Mouse (Mus musculus): ENCODE measurements around the gene Pigg. TPM values are rescaled to one million over a fixed set of nuclear protein-coding genes. Genes with fewer than 3 reads are reported as not detected.
A peak's percentile ranks its signal among the peaks of the same experiment; 100 is the strongest.
"Not testable (repeated sequence)": the region's sequence is repeated elsewhere in the genome, so short reads cannot be mapped to it uniquely, and the experiment has no call there.

Pigg gene
- 12.1 and 13.8 TPM in 2 replicates for total RNA-seq (2021)
- long read RNA-seq, full-length matches to known transcripts: 6 of 24 reads
- long read RNA-seq, partial matches to known transcripts: 7 of 24 reads
- long read RNA-seq, other reads (novel, unspliced or antisense): 11 of 24 reads

DNA sequence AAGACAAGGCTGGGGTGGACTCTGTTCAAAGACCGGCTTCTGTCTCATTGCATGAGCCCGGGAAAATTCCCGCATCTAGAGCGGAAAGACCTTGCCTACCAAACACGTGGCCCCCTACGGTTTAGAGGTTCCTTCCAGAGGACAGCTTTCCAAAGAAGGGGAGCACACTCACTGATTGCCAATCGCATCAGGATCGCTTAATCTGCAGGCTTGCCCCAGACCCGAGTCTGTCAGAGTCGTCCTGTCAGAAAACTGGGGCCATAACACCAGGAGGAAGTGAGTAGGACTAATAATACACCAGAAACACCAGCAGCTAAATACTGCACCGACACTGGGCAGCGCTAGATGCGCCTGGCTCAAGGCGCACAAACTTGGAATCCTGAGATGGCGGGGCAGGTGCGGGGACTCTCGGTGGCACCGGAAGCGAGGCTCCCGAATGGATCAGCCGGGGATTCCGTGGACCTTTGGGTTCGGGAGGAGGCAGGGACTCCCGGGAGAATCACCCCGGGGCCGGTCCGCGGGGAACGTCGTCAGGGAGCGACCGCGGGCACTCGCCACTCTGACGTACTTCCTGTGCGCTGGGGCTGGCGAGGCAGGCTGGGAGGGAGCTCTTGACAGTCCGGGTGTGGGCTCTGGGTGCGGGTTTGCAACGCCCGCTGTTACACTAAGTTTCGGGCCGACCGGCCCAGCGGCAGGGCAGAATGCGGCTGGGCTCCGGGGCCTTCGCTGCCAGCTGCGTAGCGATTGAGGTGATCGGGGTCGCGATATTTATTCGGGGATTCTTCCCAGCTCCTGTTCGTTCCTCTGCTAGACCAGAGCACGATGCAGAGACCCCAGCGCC, at the start of gene Pigg:
TSS of gene Pigg (plus strand) at position 386 of the 841 bp plus-strand sequence.
- DNase-seq: peak; percentile 94

DNA sequence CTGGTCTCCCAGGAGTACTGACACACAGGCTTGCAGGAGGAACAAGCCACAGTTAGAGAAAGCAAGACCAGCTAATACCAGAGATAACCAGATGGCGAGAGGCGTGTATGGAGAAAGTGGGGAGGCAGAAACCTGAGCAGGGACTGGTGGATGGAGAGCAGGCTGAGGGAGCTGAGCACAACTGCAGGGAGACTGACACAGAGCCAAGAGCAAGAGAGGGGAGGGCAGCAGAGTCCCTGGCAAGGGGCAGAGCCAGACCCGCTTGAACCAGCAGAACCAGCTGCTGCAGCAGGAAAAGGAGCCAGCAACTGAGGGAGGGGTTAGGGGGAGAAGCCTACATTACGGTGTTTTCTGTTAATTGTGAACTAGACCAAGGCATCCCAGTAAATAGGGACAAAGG, 49.7 kb upstream of the Pigg start:
- DNase-seq: no peak

DNA sequence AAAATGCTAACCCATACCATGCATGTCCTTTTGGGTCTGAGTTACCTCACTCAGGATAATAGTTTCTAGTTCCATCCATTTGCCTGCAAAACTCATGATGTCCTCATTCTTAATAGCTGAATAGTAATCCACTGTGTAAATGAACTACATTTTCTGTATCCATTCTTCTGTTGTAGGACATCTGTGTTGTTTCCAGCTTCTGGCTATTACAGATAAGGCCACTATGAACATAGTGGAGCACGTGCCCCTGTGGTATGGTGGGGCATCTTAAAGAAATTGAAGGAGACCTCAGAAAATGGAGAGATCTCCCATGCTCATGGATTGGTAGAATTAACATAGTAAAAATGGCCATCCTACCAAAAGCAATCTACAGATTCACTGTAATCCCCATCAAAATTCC, 48.6 kb upstream of the Pigg start:
- not testable (repeated sequence) for DNase-seq

GRCm38 (mm10) chr5:108266990-108267389, 45.4 kb upstream of the Pigg start:
- DNase-seq: no peak

DNA sequence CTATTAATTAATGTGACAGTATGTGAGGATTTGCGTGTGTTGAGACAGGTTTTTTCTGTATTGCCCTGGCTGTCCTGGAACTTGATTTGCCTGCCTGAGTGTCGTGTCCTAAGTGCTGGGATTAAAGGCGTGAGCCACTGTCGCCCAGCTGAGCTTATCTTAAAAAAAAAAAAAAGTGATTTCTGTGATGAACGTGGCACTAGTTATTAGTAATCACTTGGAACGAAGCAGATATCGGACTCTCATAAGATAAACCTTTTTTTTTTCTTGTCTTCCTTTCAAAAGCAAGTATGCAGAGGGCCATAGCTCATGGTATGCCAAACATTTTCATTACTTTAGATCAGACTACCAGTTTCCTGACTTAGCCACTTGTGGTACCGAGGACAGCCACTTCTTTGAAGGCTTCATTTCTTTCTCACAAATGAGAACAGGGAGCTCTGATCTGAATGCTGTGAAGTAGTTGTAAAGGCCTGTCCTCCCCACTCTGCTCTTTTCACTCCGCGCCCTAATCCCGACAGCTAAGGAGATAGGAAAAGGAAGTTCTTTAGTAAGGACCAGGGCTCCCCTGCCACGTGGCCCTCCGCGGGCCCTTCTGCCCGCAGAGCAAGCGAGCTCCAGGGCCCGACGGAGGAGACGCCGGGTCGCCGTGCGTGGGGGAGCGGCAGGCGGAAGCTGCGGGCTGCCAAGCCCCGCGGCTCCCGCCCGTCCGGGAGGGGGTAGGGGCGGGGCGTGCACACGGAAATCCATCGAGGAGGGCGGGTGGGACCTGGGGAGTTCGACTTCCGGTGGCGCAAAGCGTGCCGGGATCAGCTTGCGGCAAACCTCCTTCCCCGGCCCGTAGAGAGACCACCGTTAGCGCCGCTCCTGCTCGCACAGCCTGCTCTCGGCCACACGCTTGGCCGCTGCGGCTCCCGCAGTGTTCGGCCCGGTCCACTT, 44.0 kb upstream of the Pigg start, which contains the start of gene Dr1:
TSS of gene Dr1 (plus strand) at position 771 of the 936 bp plus-strand sequence.
- peak; percentile 90 for DNase-seq

GRCm38 (mm10) chr5:108269063-108269810, 43.2 kb upstream of the Pigg start:
- peak; percentile 4 for DNase-seq

- no peak for DNase-seq
Observed at GRCm38 (mm10) chr5:108269811-108270151, 42.6 kb upstream of the Pigg start.

- no peak for DNase-seq
Observed at GRCm38 (mm10) chr5:108270415-108270814, 42.0 kb upstream of the Pigg start.

GRCm38 (mm10) chr5:108271345-108271744, 41.1 kb upstream of the Pigg start:
- not testable (repeated sequence) for DNase-seq

- DNase-seq: no peak
Observed at GRCm38 (mm10) chr5:108286957-108287356, 25.5 kb upstream of the Pigg start.

- no peak for DNase-seq
Observed at GRCm38 (mm10) chr5:108301567-108301966, 10.8 kb upstream of the Pigg start.

DNA sequence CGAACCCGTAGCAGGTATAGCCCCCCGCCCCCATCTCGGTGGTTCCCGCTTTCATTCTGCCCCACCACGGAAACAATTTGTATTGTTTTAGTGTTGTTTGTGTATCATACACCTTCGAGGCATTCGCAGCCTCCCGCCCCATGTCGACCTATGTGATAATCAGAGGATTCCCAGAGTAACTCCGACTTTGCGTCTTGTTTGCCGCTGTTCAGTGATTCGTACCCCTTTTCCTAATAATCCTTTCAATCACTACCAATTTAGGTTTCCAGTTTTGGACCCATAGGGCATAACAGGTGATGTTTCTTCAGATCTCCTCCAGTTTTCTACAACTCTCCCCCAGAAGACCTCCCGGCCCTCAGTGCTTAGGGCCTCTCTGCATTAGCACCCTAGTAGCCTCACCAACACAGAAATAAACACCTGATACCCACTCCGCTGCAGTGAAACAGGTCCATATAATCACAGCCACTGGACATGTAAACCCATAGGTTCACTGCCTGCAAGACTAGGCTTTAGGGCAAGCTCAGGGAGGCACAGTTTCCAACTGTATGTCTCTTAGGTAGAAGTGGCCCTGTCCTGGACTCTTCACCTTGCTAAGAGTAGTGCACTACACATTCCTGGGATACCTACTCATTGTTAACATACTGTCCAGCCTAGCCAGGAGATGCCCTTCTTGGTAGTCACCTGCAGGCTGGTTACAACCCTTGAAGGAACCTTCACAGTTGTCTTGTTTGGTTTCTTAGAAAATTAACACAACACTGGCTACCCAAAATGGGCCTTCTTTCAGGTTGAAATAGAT, 854 bp downstream of the Pigg start:
- no peak for DNase-seq

DNA sequence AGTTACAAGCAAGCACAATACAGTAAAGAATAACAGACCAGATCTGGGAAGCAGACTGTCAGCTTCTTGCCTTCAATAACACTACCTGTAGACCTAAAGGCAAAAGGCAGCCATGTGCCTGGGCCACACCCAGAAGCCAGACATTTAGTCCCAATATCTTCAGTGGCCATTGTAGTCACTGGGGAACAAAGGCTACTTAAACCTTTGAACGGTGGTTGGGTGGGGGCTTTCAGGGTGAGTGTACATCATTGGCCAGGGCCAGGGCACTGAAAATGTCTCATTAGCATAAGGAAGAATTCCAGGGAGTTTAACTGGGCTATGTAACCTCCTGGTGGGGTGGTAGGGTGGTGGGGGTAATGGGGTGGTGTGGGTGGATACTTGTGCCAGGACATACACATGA, 18.6 kb downstream of the Pigg start:
- no peak for DNase-seq

DNA sequence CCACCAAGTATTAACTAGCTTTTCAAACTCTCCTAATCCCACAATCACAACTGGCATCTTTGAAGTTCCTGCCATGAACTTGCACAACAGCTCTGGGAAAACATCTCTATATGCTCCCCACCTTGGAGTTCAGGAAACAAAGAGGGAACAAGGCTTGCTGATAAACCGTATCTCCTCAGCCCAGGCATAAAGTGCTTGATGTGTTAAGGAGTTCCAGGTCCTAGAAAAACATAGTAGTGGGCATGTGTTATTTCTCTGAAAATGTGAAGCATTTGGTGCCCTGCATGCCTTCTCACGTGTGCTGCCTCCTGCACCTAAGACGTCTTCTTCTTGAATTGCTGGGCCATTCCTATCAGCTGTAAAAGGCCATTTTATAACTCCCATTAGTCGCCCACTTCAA, 25.0 kb downstream of the Pigg start:
- no peak for DNase-seq

GRCm38 (mm10) chr5:108338049-108338448, 25.6 kb downstream of the Pigg start:
- no peak for DNase-seq

DNA sequence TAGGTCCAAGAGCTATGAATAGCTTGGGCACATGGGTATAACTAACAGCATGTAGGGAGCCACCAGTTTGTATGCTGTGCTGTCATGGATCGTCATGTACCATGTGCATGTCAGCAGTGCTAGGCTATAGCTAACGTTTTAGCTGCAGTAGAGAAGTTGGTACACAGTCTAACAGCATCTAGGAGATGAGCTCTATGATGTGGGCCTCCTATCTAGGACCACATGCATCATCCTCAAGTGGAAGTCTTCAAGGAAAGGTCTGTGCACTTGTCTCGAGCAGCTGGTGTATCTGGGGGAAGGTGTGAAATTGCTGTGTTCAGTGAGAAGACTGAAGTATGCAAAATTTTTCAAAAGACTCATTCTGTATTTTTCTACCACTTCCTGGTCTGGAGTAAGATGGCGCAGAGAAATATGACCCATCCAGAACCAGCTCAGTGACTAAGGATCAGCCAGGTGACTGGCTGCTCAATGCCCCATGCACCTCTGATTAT, 31.3 kb downstream of the Pigg start:
- DNase-seq: no peak

DNA sequence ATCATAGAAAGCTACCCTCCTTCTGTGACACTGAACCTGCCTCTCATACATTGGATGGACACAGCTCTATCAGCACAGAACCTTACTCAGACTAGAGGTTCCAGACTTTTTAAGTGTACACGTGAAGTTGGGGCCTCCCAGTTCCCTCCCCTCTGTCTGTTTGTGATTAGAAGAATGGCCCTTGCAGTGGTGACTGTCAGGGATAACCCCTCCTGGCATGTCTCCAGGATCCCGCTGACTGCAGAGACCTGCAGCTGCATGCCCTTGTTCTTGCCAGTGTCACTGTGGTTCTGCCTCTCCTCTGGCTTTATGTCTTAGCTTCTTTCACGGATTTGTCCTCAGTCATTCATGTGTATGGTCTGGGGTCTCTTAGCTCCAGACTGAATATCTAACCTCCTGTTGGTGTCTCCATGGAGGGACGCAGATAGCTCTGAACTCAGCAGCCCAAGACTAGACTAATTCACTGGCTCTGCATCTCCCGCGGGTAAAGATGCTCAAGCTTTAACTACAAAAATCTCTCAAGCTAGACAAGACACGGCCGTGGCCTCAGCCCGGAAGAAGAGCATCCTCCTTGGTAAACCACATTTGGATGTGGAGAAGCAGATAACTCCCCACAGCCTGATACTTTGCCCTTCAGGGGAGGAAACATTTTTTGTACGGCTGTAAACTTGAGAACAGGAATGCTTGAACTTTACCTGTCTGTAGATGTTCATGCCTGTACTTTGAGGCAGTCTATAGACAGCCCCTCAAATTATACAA, 33.1 kb downstream of the Pigg start:
- DNase-seq: no peak

DNA sequence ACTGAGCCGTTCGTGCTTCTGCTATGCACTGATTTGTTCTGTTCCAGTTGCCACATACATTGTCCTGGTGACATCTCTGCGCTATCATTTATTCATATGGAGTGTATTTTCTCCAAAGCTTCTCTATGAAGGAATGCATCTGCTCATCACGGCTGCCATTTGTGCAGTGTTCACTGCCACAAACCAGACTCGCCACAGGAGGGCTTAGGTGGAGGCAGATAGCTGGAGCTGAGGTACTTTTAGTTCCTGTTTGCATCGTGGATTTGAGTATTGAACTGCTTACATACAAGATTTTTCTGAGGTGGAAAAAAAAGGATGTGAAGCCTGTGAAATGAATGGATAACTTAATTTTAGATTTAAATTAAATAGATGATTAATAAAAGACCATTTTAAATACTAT, 35.4 kb downstream of the Pigg start:
- DNase-seq: no peak

GRCm38 (mm10) chr5:108349511-108350148, 37.2 kb downstream of the Pigg start:
- no peak for DNase-seq

DNA sequence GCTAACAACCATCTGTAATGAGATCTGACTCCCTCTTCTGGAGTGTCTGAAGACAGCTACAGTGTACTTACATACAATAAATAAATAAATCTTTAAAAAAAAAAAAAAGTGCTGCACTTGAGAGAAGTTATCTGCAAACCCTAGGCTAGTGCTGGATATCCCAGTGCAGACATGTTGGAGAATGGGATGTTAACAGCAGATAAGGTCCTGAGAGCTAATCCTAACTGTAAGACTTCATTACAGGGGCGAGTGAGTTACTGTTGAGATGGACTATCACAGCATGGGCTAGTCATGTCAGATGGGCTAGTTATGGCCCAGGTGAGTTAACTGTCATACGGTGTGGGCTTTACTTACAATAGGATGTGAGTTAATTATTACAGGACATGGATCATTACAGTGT, 41.6 kb downstream of the Pigg start:
- DNase-seq: no peak
